Mouse (Mus musculus) lung, embryonic 16.5 days (tissue): Measurements from ENCODE around the gene Lhx4. TPM values are rescaled to one million over a fixed set of nuclear protein-coding genes. Genes with fewer than 3 reads are reported as not detected.
A peak's percentile ranks its signal among the peaks of the same experiment; 100 is the strongest.

Experiments used
- ATAC-seq: fragments of 200-750 bp; cut with Nextera tagmentation; 2 replicates; pipeline ENCODE4 v1.8.0; 2017; ENCODE audit warnings: low read depth, mild to moderate bottlenecking, moderate library complexity
- H3K27ac ChIP-seq: fragments of 300-500 bp; sonication (generic); 2 replicates; pipeline ENCODE4 v1.5.1; 2014; ENCODE audit warnings: mild to moderate bottlenecking, control low read depth, low read length
- H3K27me3 ChIP-seq: fragments of 300-500 bp; sonication (generic); 2 replicates; pipeline ENCODE4 v1.6.1; 2014; ENCODE audit warnings: low read depth, low read length, mixed read lengths; ENCODE audit not compliant: control insufficient read depth, insufficient read depth
- H3K36me3 ChIP-seq: fragments of 300-500 bp; sonication (generic); 2 replicates; pipeline ENCODE4 v1.6.1; 2014; ENCODE audit warnings: low read length; ENCODE audit not compliant: control insufficient read depth, insufficient read depth
- H3K4me1 ChIP-seq: fragments of 300-500 bp; sonication (generic); replicated peaks from 2 replicates; pipeline ENCODE4 v1.6.1; 2014; ENCODE audit warnings: low read length, mixed read lengths; ENCODE audit not compliant: control insufficient read depth, insufficient read depth
- H3K4me2 ChIP-seq: fragments of 300-500 bp; sonication (generic); 2 replicates; pipeline ENCODE4 v1.6.1; 2014; ENCODE audit warnings: low read depth, low read length, control low read depth
- H3K4me3 ChIP-seq: fragments of 300-500 bp; sonication (generic); 2 replicates; pipeline ENCODE4 v1.5.1; 2014; ENCODE audit warnings: mild to moderate bottlenecking, low read length, control low read depth
- H3K9ac ChIP-seq: fragments of 300-500 bp; sonication (generic); 2 replicates; pipeline ENCODE4 v1.6.1; 2014; ENCODE audit warnings: low read length, control low read depth
- H3K9me3 ChIP-seq: fragments of 300-500 bp; sonication (generic); 2 replicates; pipeline ENCODE4 v1.6.1; 2016; ENCODE audit warnings: low read length; ENCODE audit not compliant: control insufficient read depth
- WGBS: fragments of 180-500 bp; shearing (Covaris S2); extraction: QIAGEN DNeasy Blood & Tissue Kit; methylation state at CpG from one replicate; pipeline ENCODE4 v1.1.7; 2014; 5-methylcytosine and 5-hydroxymethylcytosine counted together
- polyA plus RNA-seq: library from polyadenylated mRNA; unstranded; fragments of >200 nt; fragmentation: Nextera tagmentation; extraction: Ambion mirVana; gene quantifications from 2 replicates; pipeline ENCODE4 v1.2.1, GENCODE M21; 2015

Gene Lhx4
- polyA plus RNA-seq: 0.04 TPM in 1 of 2 replicates, not detected in the other

DNA sequence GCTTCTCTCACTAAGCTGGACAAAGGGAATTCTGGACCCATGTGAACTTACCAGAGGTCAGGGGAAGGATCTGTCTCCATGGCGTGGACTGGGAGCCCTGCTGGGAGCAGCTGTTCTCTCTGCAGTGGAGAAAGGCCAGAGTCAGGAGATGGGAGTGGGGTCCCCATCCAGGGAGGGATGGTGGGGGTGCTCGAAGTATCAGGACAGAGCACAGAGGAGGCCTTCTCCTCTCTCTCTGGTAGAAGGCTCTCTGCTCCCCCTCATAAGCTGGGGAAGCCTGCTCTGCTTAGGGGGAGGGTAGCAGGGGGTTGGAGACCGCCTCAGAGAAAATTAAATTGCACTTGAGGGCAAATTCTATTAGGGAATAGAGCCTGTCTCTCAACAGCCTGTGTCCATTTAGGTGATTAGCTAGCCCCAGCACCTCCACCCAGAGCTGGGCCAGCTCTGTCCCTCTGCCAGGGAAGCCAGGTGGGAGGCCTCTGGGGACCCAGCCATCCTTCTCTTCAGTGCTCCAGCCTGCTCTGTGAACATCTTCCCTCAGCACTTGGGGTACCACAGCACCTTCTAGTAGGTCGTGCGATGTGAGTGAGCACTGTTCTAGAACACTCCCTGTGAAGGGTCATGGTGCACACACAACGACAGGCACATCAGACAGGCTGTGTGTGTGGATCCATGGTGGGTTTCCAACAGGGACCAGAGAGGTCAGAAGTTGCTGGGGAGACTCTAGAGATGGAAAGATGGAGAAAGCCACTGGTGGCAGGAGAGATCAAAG, at the start of gene Lhx4:
Lhx4 (minus strand) TSS at position 201 of the 772 bp plus-strand sequence.
- H3K4me3 ChIP-seq: no peak within 1 kb of the TSS
- WGBS: 64% methylated on average over 6 of the region's 6 CpGs
- ATAC-seq: no peak
- no peak within 1 kb of the TSS for H3K4me2 ChIP-seq
- no peaks in the 10 kb centered on the region for H3K36me3 ChIP-seq
- no peaks in the 10 kb centered on the region for H3K4me1 ChIP-seq
- no peaks in the 10 kb centered on the region for H3K9me3 ChIP-seq
- H3K27ac ChIP-seq: no peak within 1 kb of the TSS
- peaks cover 35% of the 10 kb centered on the region for H3K27me3 ChIP-seq
- no peak within 1 kb of the TSS for H3K9ac ChIP-seq

DNA sequence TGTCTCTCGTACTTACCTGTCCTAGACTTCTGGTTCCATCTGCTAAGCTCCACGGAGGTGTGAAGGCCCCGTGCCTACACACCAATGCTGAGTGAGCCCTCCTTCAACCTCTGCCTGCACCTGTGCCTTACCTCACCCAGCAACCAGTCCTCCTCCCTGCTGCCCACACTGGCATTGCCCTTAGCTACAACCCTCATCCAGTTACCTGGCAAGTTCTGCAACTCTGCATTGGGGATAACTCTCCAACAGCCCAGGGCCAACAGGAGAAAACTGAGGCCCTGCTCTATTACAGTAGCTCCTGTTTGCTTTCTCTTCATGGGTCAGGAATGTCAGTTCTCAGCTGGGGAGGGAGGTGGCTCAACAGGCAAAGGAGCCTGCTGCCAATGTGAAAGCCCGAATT, 46.5 kb upstream of the Lhx4 start:
- H3K27me3 ChIP-seq: no peaks in the 10 kb centered on the region
- no peaks in the 10 kb centered on the region for H3K9me3 ChIP-seq
- ATAC-seq: peak; percentile 69
- 89% methylated on average over 4 of the region's 4 CpGs for WGBS
- H3K4me1 ChIP-seq: peaks cover 15% of the 10 kb centered on the region
- H3K4me2 ChIP-seq: no peak overlapping the region
- H3K36me3 ChIP-seq: peaks cover 6% of the 10 kb centered on the region; the same call in 1 of the 2 replicates
- H3K4me3 ChIP-seq: no peak overlapping the region
- no peak overlapping the region for H3K27ac ChIP-seq
- no peak overlapping the region for H3K9ac ChIP-seq

DNA sequence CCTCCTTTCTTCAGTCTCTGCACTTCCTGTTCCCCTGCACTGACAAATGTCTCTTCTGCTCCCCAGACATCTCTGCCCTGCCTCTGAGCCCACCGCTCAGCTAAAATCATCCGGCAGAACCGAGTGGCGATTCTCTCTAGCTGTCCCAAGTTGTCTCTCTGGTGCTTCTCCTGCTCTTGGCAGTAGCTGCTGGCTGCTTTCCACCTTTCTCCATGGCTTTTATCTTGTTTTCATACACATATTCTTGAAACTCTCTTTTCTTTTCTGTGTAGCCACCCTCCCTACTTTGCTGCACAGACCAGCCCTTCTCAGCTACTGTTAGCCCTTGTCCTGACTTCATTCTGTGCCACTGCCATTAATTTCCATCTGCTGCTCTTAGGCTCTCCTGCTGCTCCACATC, 45.9 kb upstream of the Lhx4 start:
- no peak for ATAC-seq

GRCm38 (mm10) chr1:155796757-155797405, 45.4 kb upstream of the Lhx4 start:
- no peak overlapping the region for H3K4me3 ChIP-seq
- H3K27me3 ChIP-seq: no peaks in the 10 kb centered on the region
- WGBS: 52% methylated on average over 11 of the region's 11 CpGs
- no peaks in the 10 kb centered on the region for H3K9me3 ChIP-seq
- peaks cover 5% of the 10 kb centered on the region; the same call in 1 of the 2 replicates for H3K36me3 ChIP-seq
- ATAC-seq: no peak
- no peak overlapping the region for H3K9ac ChIP-seq
- H3K4me1 ChIP-seq: peaks cover 15% of the 10 kb centered on the region
- H3K27ac ChIP-seq: no peak overlapping the region
- H3K4me2 ChIP-seq: no peak overlapping the region

More for the DNA sequence above, 45.9 kb upstream of the Lhx4 start:
- H3K4me3 ChIP-seq: no peak overlapping the region
- H3K4me1 ChIP-seq: peaks cover 15% of the 10 kb centered on the region
- H3K36me3 ChIP-seq: peaks cover 5% of the 10 kb centered on the region; the same call in 1 of the 2 replicates
- WGBS: 54% methylated on average over 4 of the region's 4 CpGs
- H3K9ac ChIP-seq: no peak overlapping the region
- no peak overlapping the region for H3K27ac ChIP-seq
- no peaks in the 10 kb centered on the region for H3K9me3 ChIP-seq
- H3K4me2 ChIP-seq: no peak overlapping the region
- H3K27me3 ChIP-seq: no peaks in the 10 kb centered on the region

- Histone ChIP-seq H3K27ac (no peak overlapping the region), H3K4me3 (no peak overlapping the region)
- WGBS: 87% methylated on average over 5 of the region's 5 CpGs
Measured at GRCm38 (mm10) chr1:155795791-155796233, 44.3 kb upstream of the Lhx4 start.

GRCm38 (mm10) chr1:155794855-155795254, 43.4 kb upstream of the Lhx4 start:
- no peak overlapping the region for H3K27ac ChIP-seq
- 75% methylated on average over 6 of the region's 6 CpGs for WGBS
- no peak overlapping the region for H3K4me2 ChIP-seq
- H3K9me3 ChIP-seq: no peaks in the 10 kb centered on the region
- H3K4me1 ChIP-seq: peaks cover 15% of the 10 kb centered on the region
- no peak for ATAC-seq
- peaks cover 10% of the 10 kb centered on the region; the same call in 1 of the 2 replicates for H3K36me3 ChIP-seq
- H3K4me3 ChIP-seq: no peak overlapping the region
- H3K9ac ChIP-seq: no peak overlapping the region
- H3K27me3 ChIP-seq: no peaks in the 10 kb centered on the region

More at GRCm38 (mm10) chr1:155795791-155796233, 44.3 kb upstream of the Lhx4 start:
- Histone ChIP-seq H3K36me3 (peaks cover 5% of the 10 kb centered on the region; the same call in 1 of the 2 replicates), H3K9ac (no peak overlapping the region), H3K27me3 (no peaks in the 10 kb centered on the region), H3K4me2 (no peak overlapping the region), H3K9me3 (no peaks in the 10 kb centered on the region), H3K4me1 (peaks cover 15% of the 10 kb centered on the region)
- ATAC-seq: no peak

- Histone ChIP-seq H3K4me2 (no peak overlapping the region), H3K9me3 (no peaks in the 10 kb centered on the region), H3K4me1 (peaks cover 4% of the 10 kb centered on the region; the same call in 1 of the 2 replicates), H3K27ac (no peak overlapping the region), H3K9ac (no peak overlapping the region), H3K27me3 (no peaks in the 10 kb centered on the region), H3K4me3 (no peak overlapping the region), H3K36me3 (peaks cover 20% of the 10 kb centered on the region)
- ATAC-seq: no peak
- WGBS: 61% methylated on average over 5 of the region's 5 CpGs
Measured at GRCm38 (mm10) chr1:155791919-155792318, 40.4 kb upstream of the Lhx4 start.

DNA sequence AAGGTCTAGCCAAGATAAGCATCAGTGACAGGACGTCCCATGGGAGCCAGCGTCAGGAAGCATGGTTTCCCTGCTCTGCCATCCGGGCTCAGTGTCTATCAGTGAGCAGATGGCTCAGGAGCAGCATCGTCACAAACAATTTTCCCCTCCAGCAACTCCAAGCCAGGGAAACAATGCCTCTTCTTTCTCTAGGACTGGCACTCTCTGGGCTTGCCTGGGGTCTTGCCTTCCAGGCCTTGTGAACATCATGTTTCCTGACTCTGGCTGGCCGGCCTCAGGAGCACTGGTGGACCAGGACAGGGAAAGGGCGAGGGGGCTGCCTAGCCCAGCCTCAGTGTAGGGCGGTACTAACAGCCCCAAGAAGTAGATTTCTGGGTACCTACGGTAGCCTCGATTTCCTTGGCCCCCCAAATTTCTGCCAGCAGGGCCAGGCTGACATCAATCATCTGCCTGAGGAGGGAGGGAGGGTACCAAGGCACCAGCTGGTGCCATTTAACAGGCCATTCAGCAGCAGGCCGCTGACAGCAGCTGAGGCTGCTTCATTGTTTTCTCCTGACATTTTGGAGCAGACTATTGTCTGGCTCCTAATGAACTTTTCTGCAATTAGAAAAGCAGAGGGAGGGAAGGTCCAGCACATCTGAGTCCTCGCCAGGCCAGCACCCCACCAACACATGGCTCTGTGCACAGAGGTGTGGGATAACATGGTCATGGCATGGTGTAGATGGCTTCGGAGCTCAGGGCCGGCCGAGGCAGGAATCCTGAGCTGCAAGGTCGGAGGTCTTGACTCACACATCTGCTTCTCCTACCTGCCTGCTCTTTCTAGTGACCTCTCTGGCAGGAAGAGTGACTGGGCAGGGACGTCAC, 38.9 kb upstream of the Lhx4 start:
- no peak for ATAC-seq
- no peaks in the 10 kb centered on the region for H3K27me3 ChIP-seq
- no peak overlapping the region for H3K9ac ChIP-seq
- H3K4me1 ChIP-seq: no peaks in the 10 kb centered on the region
- H3K4me3 ChIP-seq: no peak overlapping the region
- H3K4me2 ChIP-seq: no peak overlapping the region
- H3K36me3 ChIP-seq: peaks cover 25% of the 10 kb centered on the region
- no peaks in the 10 kb centered on the region for H3K9me3 ChIP-seq
- no peak overlapping the region for H3K27ac ChIP-seq
- 75% methylated on average over 16 of the region's 16 CpGs for WGBS
